Mouse (Mus musculus) liver, embryonic 16.5 days (tissue): ENCODE measurements around the gene Eml1. TPM values are rescaled to one million over a fixed set of nuclear protein-coding genes. Genes with fewer than 3 reads are reported as not detected.
A peak's percentile ranks its signal among the peaks of the same experiment; 100 is the strongest.
"Not testable (repeated sequence)": the region's sequence is repeated elsewhere in the genome, so short reads cannot be mapped to it uniquely, and the experiment has no call there.

Experiments
- ATAC-seq: fragments of 200-750 bp; cut with Nextera tagmentation; 2 replicates; pipeline ENCODE4 v1.8.0; 2017; ENCODE audit warnings: low read depth, mild to moderate bottlenecking, moderate number of reproducible peaks, moderate library complexity
- H3K27ac ChIP-seq: fragments of 300-500 bp; sonication (generic); 2 replicates; pipeline ENCODE4 v1.5.1; 2014; ENCODE audit warnings: mild to moderate bottlenecking, low read length
- H3K27me3 ChIP-seq: fragments of 300-500 bp; sonication (generic); 2 replicates; pipeline ENCODE4 v1.6.1; 2014; ENCODE audit warnings: low read depth, low read length, mixed read lengths; ENCODE audit not compliant: control insufficient read depth, insufficient read depth
- H3K36me3 ChIP-seq: fragments of 300-500 bp; sonication (generic); 2 replicates; pipeline ENCODE4 v1.6.1; 2014; ENCODE audit warnings: mild to moderate bottlenecking; ENCODE audit not compliant: control insufficient read depth, insufficient read depth
- H3K4me1 ChIP-seq: fragments of 300-500 bp; sonication (generic); 2 replicates; pipeline ENCODE4 v1.6.1; 2014; ENCODE audit warnings: low read depth, low read length, mixed read lengths; ENCODE audit not compliant: control insufficient read depth
- H3K4me2 ChIP-seq: fragments of 300-500 bp; sonication (generic); 2 replicates; pipeline ENCODE4 v1.6.1; 2014; ENCODE audit warnings: low read depth, low read length, mixed read lengths
- H3K4me3 ChIP-seq: fragments of 300-500 bp; sonication (generic); 2 replicates; pipeline ENCODE4 v1.5.1; 2014; ENCODE audit warnings: low read depth, mild to moderate bottlenecking, low read length
- H3K9ac ChIP-seq: fragments of 300-500 bp; sonication (generic); 2 replicates; pipeline ENCODE4 v1.6.1; 2014; ENCODE audit warnings: low read depth, low read length
- H3K9me3 ChIP-seq: fragments of 300-500 bp; sonication (generic); replicated peaks from 2 replicates; pipeline ENCODE4 v1.6.1; 2016; ENCODE audit warnings: low read length; ENCODE audit not compliant: control insufficient read depth
- WGBS: fragments of 180-500 bp; shearing (Covaris S2); extraction: QIAGEN DNeasy Blood & Tissue Kit; methylation state at CpG from one replicate; pipeline ENCODE4 v1.1.7; 2014; ENCODE audit not compliant: insufficient replicate concordance; 5-methylcytosine and 5-hydroxymethylcytosine counted together
- polyA plus RNA-seq: library from polyadenylated mRNA; unstranded; fragments of >200 nt; fragmentation: Nextera tagmentation; extraction: Ambion mirVana; gene quantifications from 2 replicates; pipeline ENCODE4 v1.2.1, GENCODE M21; 2015

The Eml1 gene
- polyA plus RNA-seq, 1 experiment from 2014 or later, result 6.4 TPM

DNA sequence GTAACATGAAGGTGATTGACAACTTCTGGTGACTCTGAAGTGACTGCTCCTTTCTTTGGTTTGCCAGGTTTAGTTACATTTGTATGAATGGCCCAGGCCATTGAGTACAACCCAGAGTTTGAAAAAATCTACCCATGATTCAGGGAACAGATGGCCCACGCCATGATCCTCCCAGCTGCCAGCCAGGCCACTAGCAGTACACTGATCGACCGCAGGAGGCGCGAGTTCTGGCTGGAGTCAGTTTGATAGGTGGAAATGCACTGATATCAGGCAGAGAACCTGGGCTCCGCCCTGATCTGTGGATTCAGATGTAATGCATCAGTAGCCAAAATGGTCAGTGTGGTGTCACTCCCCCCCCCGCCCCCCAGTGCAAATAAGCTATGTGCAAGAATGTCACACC, 120.2 kb downstream of the Eml1 start:
- Histone ChIP-seq H3K4me1 (no peaks in the 10 kb centered on the region), H3K27me3 (no peaks in the 10 kb centered on the region), H3K4me3 (no peak overlapping the region), H3K9me3 (no peaks in the 10 kb centered on the region), H3K4me2 (no peak overlapping the region), H3K36me3 (no peaks in the 10 kb centered on the region), H3K27ac (no peak overlapping the region), H3K9ac (no peak overlapping the region)
- 31% methylated on average over 7 of the region's 7 CpGs for WGBS
- ATAC-seq, result no peak

DNA sequence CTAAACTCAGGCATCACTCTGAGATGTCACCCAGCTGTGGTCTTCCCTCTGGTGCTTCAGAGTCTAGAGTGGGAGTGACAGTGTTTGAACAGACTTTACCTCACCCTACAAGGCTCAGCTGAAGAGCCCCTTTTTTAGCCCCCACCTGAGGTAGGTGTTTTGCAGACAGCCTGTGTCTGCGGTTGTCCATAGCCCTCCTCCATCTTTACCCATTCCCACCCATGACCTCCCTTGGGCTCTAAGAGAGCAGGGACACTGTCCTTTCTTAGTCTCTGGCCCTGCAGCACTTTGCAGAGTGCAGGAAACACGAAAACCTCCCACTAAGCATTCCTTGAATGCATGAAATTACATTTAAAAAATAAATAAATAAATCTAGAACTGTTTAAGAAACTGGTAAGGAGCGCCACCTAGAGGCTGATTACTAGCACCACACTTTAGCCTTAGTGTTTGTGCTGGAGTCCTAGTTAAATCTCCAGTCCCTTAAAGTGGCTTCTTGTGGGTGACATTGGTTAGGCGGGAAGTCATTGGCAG, 123.3 kb downstream of the Eml1 start:
- 23% methylated on average over 4 of the region's 4 CpGs for WGBS
- ATAC-seq, result no peak
- H3K27ac ChIP-seq, result no peak overlapping the region
- H3K9ac ChIP-seq, result no peak overlapping the region
- no peak overlapping the region for H3K4me2 ChIP-seq
- H3K4me3 ChIP-seq, result no peak overlapping the region
- no peaks in the 10 kb centered on the region for H3K27me3 ChIP-seq
- H3K4me1 ChIP-seq, result no peaks in the 10 kb centered on the region
- no peaks in the 10 kb centered on the region for H3K9me3 ChIP-seq
- H3K36me3 ChIP-seq, result no peaks in the 10 kb centered on the region

DNA sequence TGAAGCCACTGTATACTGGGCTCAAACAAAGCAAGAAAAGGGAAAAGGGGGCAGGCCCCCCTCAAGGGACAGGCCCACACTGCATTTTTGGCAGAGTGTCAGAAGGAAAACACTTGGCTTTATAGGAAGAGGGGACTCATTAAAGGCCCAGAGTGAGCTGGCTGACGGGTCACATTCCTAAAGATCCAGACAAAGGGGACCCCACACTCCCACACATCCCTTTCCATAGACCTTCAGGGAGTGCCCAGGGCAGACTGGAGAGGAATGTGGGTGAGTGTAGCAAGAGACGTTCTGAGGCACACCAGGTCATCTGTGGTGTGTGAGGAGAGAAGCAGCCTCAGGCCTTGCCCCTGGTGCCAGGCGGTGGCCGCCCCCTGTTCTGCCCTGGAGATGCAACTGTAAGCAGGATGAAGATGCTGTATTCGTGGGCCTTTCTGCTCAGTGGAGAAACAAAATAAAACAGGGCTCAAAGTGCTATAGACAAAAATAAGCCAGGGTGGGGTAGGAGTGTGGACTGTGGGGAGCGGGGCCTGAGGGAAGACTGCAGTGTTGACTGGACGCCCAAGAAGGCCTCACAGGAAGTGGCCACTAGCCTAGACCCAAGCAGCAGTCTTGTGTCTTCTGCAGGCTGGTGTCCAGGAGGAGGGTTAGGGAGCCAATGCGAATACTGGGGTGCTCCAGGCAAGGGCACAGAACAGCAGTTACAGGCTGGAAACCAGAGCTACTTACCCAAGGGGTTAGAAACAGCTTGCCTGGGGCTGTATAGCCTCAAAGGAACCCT, 124.9 kb downstream of the Eml1 start:
- Histone ChIP-seq H3K36me3 (no peaks in the 10 kb centered on the region), H3K4me1 (no peaks in the 10 kb centered on the region), H3K27ac (no peak overlapping the region), H3K9me3 (no peaks in the 10 kb centered on the region), H3K9ac (no peak overlapping the region), H3K27me3 (no peaks in the 10 kb centered on the region), H3K4me3 (no peak overlapping the region), H3K4me2 (no peak overlapping the region)
- ATAC-seq, result no peak
- 52% methylated on average over 8 of the region's 8 CpGs for WGBS

DNA sequence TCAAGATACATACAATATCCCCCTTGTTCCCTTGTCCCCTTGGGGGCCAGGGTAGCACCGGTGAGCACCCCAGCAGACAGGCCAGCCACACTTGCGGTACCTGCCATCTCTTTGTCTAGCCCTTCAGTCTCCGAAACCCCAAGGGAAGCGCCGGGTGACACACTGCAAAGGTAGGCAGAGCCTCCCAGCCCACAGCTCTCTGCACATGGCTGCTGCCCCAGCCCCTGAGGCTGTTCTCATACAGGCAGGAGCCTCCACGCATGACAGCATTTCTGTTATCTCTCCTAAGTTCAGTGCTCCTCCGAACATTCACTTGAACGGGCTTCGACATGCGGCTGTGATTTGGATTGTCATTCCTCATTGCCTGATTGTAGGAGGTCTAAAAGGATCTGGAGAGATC, 132.3 kb downstream of the Eml1 start:
- WGBS, result 51% methylated on average over 10 of the region's 10 CpGs
- no peak overlapping the region for H3K4me3 ChIP-seq
- H3K9me3 ChIP-seq, result no peaks in the 10 kb centered on the region
- H3K4me1 ChIP-seq, result no peaks in the 10 kb centered on the region
- no peak overlapping the region for H3K27ac ChIP-seq
- no peaks in the 10 kb centered on the region for H3K27me3 ChIP-seq
- H3K4me2 ChIP-seq, result no peak overlapping the region
- no peaks in the 10 kb centered on the region for H3K36me3 ChIP-seq
- H3K9ac ChIP-seq, result no peak overlapping the region
- ATAC-seq, result no peak; the same call in 1 of the 2 replicates

DNA sequence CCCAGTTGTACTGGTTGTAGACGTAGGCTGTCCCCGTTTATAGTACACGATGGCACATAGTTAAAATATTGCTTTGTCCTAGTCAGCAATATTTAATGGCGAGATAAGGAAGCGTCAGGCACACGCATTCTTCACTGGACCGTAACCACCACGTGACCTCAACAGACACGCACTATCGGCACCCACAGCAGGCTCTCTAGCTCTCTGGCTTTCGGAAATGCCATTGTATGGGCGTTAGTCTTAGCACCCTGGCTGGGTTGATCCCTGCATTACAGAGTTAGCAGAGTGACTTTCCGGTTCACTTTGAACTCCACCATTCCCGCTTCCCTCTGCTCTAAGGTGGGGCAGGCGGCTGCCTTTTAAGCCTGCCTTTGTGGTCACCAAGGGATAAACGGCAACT, 132.8 kb downstream of the Eml1 start:
- Histone ChIP-seq H3K36me3 (no peaks in the 10 kb centered on the region), H3K27me3 (no peaks in the 10 kb centered on the region), H3K9me3 (no peaks in the 10 kb centered on the region), H3K4me1 (no peaks in the 10 kb centered on the region), H3K4me3 (no peak overlapping the region), H3K9ac (no peak overlapping the region), H3K4me2 (no peak overlapping the region), H3K27ac (no peak overlapping the region)
- 23% methylated on average over 16 of the region's 16 CpGs for WGBS
- peak; percentile 54 for ATAC-seq

DNA sequence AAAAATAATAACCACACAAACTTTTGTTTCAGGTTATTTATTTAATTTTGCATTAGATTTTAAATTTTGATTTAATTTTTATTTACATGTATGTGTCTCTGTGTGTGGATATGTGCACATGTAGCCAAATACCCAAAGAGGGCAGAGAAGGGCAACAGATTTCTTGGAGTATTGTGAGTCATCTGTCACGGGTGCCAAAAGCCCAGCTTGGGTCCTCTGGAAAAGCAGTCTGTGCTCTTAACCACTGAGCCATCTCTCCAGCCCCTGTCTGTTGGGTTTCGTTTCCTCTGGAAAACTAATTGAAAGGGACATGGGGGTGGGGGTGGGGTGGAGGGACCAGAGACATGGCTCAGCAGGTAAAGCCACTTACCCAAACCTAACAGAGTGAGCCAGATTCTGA, 135.1 kb downstream of the Eml1 start:
- H3K4me3 ChIP-seq, result no peak overlapping the region
- H3K9me3 ChIP-seq, result no peaks in the 10 kb centered on the region
- H3K27me3 ChIP-seq, result no peaks in the 10 kb centered on the region
- H3K4me2 ChIP-seq, result no peak overlapping the region
- ATAC-seq, result no peak
- H3K27ac ChIP-seq, result no peak overlapping the region
- H3K36me3 ChIP-seq, result no peaks in the 10 kb centered on the region
- 47% methylated on average over 2 of the region's 2 CpGs for WGBS
- no peaks in the 10 kb centered on the region for H3K4me1 ChIP-seq
- H3K9ac ChIP-seq, result no peak overlapping the region

DNA sequence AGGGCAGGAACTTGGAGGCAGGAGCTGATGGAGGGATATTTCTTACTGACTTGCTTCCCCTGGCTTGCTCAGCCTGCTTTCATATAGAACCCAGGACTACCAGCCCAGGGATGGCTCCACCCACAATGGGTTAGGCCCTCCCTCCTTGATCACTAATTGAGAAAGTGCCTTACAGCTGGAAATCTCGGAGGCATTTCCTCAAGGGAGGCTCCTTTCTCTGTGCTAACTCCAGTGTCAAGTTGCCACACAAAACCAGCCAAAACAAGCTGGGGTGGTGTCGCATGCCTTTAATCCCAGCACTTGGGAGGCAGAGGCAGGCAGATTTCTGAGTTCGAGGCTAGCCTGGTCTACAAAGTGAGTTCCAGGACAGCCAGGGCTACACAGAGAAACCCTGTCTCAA, 136.3 kb downstream of the Eml1 start:
- WGBS, result 58% methylated on average over 3 of the region's 3 CpGs
- H3K36me3 ChIP-seq, H3K4me1 ChIP-seq, H3K9me3 ChIP-seq, H3K27ac ChIP-seq, H3K9ac ChIP-seq, H3K4me2 ChIP-seq, ATAC-seq, H3K4me3 ChIP-seq, H3K27me3 ChIP-seq: not testable (repeated sequence)

DNA sequence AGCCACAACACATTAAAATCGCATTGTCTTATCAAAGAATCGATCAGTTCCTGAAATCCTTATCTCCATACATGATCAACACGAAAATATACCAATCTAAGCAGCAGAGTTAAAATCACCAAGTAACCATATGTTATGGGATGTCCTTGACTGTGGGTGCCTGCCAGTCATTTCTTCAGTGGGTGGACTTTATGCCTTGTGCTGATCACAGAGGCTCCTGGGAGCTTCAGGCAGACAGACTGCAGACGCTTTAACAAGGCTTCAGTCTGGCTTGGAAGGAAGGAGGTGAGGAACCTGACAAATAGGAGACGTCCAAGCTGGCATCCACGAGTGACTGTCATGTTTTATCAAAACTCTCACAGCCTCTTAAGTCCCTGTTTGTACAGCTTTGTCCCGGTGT, 139.8 kb downstream of the Eml1 start:
- no peak for ATAC-seq
- Histone ChIP-seq H3K27me3 (no peaks in the 10 kb centered on the region), H3K9me3 (no peaks in the 10 kb centered on the region), H3K36me3 (no peaks in the 10 kb centered on the region), H3K4me1 (no peaks in the 10 kb centered on the region), H3K4me3 (no peak overlapping the region), H3K27ac (no peak overlapping the region), H3K9ac (no peak overlapping the region), H3K4me2 (no peak overlapping the region)
- WGBS, result 40% methylated on average over 7 of the region's 7 CpGs

DNA sequence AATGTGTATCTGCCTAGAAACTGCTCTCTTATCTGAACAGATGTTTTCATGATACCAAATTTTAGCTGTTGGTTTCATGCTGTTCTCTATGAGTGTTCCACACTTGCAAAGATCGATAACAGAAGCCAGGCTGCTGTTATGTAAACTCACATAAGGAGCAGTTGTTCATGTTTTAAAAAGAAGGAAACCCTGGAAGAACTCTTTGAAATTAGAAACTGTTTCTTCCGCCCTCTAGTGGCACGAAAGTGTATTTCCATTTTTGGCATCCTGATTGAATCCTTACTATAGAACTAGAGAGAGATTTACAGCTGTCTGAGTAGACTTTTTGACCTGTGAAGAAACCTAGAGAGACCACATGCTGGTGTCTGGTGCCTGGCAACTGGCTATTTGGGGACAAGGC, 140.3 kb downstream of the Eml1 start:
- Histone ChIP-seq H3K4me2 (no peak overlapping the region), H3K9me3 (no peaks in the 10 kb centered on the region), H3K4me3 (no peak overlapping the region), H3K27ac (no peak overlapping the region), H3K4me1 (no peaks in the 10 kb centered on the region), H3K27me3 (no peaks in the 10 kb centered on the region), H3K36me3 (no peaks in the 10 kb centered on the region), H3K9ac (no peak overlapping the region)
- no peak for ATAC-seq
- WGBS, result 2% methylated on average over 3 of the region's 3 CpGs
